Mouse (Mus musculus): Measurements from ENCODE around the gene Rnls. TPM values are rescaled to one million over a fixed set of nuclear protein-coding genes. Genes with fewer than 3 reads are reported as not detected.

Gene Rnls
- polyA plus RNA-seq, 1 experiment from 2014 or later: 10.0 TPM

DNA sequence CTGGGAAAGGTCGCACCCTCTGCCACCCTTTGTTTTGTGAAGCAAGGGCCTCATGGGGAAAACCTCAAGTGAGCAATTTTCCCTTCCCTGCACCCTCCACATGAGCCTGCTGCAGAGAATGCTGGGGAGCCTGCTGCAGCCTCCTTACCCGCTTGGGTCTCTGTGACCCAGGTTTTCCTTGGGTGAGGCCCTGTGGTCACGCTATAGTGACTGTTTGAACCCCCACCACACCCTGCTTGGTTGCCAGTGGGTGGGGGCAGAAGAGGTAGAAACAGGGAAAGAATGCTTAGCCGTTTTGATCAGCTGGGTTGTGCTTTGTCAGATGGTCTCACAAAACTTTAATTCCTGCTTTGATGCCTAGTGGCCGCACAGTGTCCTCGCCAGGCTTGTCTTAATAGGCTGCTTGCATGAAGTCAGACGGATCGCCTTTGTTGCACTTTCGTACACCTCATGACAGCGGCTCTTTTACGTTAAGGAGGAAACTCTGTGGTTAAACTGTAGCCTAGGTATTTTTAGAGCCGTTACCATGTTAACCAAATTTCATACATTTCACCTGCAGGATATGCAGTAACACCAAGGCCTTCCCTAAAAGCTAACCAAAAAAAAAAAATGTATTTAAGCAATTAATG, 169.4 kb downstream of the Rnls start:
- peaks cover 12% of the 10 kb centered on the region for H3K4me1 ChIP-seq (ENCODE audit: control insufficient read depth, insufficient read depth, low read depth, low read length)
- no peaks in the 10 kb centered on the region for H3K9me3 ChIP-seq (ENCODE audit: control insufficient read depth, low read length)
- no peak overlapping the region for H3K9ac ChIP-seq (ENCODE audit: low read depth, low read length)
- ATAC-seq: 0 out of 2 replicates have a peak, but pooled peaks have one; percentile 3
- 51% methylated on average over 12 of the region's 12 CpGs for WGBS
- no peak overlapping the region for H3K27ac ChIP-seq (ENCODE audit: low read depth, low read length)
- H3K4me3 ChIP-seq (ENCODE audit: low read length): no peak overlapping the region
- H3K36me3 ChIP-seq (ENCODE audit: control insufficient read depth, insufficient read depth, low read length): no peaks in the 10 kb centered on the region
- no peaks in the 10 kb centered on the region for H3K27me3 ChIP-seq (replicated peaks; ENCODE audit: control insufficient read depth, insufficient read depth, low read length)
- H3K4me2 ChIP-seq (ENCODE audit: low read length): no peak overlapping the region

DNA sequence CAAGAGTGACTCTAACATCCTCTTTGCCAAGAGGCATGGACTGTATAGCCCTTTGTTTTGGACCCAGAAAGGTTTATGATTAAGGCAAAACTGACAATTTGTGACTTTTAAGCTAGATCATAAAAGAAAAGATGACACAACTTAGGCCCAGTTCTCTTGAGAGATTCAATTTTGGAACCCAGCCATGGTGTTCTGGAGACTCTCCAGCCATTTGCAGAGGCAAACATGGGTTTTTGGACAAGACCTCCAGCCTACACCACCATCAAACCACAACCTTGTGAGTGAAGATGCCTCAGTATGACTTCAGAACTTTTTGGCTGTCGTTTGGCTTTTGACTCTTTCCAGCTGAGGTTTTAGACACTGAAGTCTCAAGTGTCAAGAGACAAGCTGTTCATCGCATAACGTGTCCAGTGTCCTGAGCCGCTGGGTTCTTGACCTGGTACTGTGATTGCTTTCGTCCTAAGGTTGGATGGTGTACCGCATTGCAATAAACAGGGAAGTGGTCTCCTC, 174.2 kb downstream of the Rnls start:
- WGBS: 90% methylated on average over 6 of the region's 6 CpGs

DNA sequence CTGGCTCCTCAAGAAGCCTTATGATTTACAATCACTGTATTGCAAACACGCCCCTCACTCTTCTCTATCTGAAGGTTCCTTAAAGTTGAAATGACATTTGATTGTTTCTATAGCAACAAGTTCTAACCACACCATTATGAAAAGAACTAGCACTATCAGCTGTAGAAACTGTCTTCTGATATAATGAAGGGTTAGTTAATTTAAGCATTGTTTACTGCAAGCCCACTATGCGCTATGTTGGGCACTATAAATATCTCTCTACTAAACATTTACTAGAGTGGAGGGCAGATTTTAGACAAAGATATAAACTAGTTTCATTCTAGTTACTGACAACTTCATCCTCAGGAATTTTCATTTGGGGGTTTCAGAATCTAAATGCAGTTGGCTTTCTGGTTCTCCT, 182.4 kb downstream of the Rnls start:
- 94% methylated on average over 2 of the region's 2 CpGs for WGBS
- Histone ChIP-seq H3K36me3 (ENCODE audit: control insufficient read depth, insufficient read depth, low read length) (no peaks in the 10 kb centered on the region), H3K9me3 (ENCODE audit: control insufficient read depth, low read length) (no peaks in the 10 kb centered on the region), H3K4me1 (ENCODE audit: control insufficient read depth, insufficient read depth, low read depth, low read length) (no peaks in the 10 kb centered on the region), H3K27me3 (replicated peaks; ENCODE audit: control insufficient read depth, insufficient read depth, low read length) (no peaks in the 10 kb centered on the region), H3K4me3 (ENCODE audit: low read length) (no peak overlapping the region), H3K9ac (ENCODE audit: low read depth, low read length) (no peak overlapping the region), H3K27ac (ENCODE audit: low read depth, low read length) (no peak overlapping the region), H3K4me2 (ENCODE audit: low read length) (no peak overlapping the region)
- ATAC-seq: no peak

More for the DNA sequence above, 174.2 kb downstream of the Rnls start:
- no peak for ATAC-seq
- Histone ChIP-seq H3K4me3 (ENCODE audit: low read length) (no peak overlapping the region), H3K9me3 (ENCODE audit: control insufficient read depth, low read length) (no peaks in the 10 kb centered on the region), H3K27ac (ENCODE audit: low read depth, low read length) (no peak overlapping the region), H3K4me2 (ENCODE audit: low read length) (no peak overlapping the region), H3K36me3 (ENCODE audit: control insufficient read depth, insufficient read depth, low read length) (no peaks in the 10 kb centered on the region), H3K9ac (ENCODE audit: low read depth, low read length) (no peak overlapping the region), H3K27me3 (replicated peaks; ENCODE audit: control insufficient read depth, insufficient read depth, low read length) (no peaks in the 10 kb centered on the region), H3K4me1 (ENCODE audit: control insufficient read depth, insufficient read depth, low read depth, low read length) (no peaks in the 10 kb centered on the region)

DNA sequence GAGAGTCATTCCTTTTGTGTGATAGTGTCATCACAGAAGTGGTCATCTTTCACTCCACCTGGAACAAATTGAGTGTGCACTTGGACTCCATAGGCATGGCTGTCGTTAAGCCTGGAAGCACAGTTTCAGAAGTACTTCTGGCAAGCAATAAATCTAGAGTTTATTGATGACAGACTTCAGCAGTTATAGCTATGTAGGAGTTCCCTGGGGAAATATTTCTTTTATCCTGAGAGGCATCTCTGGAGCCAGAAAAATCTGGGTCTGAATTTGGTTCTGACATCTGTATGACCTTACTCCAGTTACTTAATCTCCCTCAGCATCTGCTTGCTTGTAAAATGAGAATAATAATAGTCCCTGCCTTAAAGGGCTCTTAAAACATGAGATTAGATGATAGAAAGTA, 184.1 kb downstream of the Rnls start:
- Histone ChIP-seq H3K36me3 (ENCODE audit: control insufficient read depth, insufficient read depth, low read length) (no peaks in the 10 kb centered on the region), H3K4me2 (ENCODE audit: low read length) (no peak overlapping the region), H3K4me3 (ENCODE audit: low read length) (no peak overlapping the region), H3K9me3 (ENCODE audit: control insufficient read depth, low read length) (no peaks in the 10 kb centered on the region), H3K27ac (ENCODE audit: low read depth, low read length) (no peak overlapping the region), H3K9ac (ENCODE audit: low read depth, low read length) (no peak overlapping the region), H3K27me3 (replicated peaks; ENCODE audit: control insufficient read depth, insufficient read depth, low read length) (no peaks in the 10 kb centered on the region), H3K4me1 (ENCODE audit: control insufficient read depth, insufficient read depth, low read depth, low read length) (no peaks in the 10 kb centered on the region)
- no peak for ATAC-seq
- 80% methylated on average over 1 of the region's 1 CpGs for WGBS

DNA sequence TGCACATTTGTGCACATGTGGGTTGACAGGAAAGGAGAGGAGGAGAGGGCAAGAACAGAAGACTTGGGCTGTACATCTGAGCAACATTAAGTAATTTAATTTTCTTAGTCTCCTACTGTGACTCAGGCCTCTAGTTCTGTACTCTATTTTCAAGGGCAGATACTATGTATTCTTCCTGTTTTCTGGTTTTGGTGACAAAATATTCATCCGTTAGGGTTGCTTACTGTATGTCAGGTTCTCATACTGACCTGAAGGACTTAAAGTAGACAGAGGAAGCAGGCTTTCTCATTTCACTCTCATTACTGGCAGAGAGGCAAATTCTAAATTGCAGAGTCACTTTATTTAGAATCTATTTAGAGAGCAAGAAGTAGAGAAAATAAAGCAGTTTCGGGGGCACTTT, 186.7 kb downstream of the Rnls start:
- no peak overlapping the region for H3K27ac ChIP-seq (ENCODE audit: low read depth, low read length)
- H3K4me3 ChIP-seq (ENCODE audit: low read length): no peak overlapping the region
- H3K4me1 ChIP-seq (ENCODE audit: control insufficient read depth, insufficient read depth, low read depth, low read length): no peaks in the 10 kb centered on the region
- 85% methylated on average over 2 of the region's 2 CpGs for WGBS
- H3K9ac ChIP-seq (ENCODE audit: low read depth, low read length): no peak overlapping the region
- no peak overlapping the region for H3K4me2 ChIP-seq (ENCODE audit: low read length)
- no peaks in the 10 kb centered on the region for H3K36me3 ChIP-seq (ENCODE audit: control insufficient read depth, insufficient read depth, low read length)
- no peaks in the 10 kb centered on the region for H3K27me3 ChIP-seq (replicated peaks; ENCODE audit: control insufficient read depth, insufficient read depth, low read length)
- no peaks in the 10 kb centered on the region for H3K9me3 ChIP-seq (ENCODE audit: control insufficient read depth, low read length)
- no peak for ATAC-seq

- no peak for ATAC-seq
- H3K9me3 ChIP-seq (ENCODE audit: control insufficient read depth, low read length): no peaks in the 10 kb centered on the region
- H3K4me3 ChIP-seq (ENCODE audit: low read length): no peak overlapping the region
- no peaks in the 10 kb centered on the region for H3K36me3 ChIP-seq (ENCODE audit: control insufficient read depth, insufficient read depth, low read length)
- H3K9ac ChIP-seq (ENCODE audit: low read depth, low read length): no peak overlapping the region
- no peak overlapping the region for H3K4me2 ChIP-seq (ENCODE audit: low read length)
- WGBS: 81% methylated on average over 6 of the region's 6 CpGs
- H3K4me1 ChIP-seq (ENCODE audit: control insufficient read depth, insufficient read depth, low read depth, low read length): no peaks in the 10 kb centered on the region
- H3K27ac ChIP-seq (ENCODE audit: low read depth, low read length): no peak overlapping the region
- H3K27me3 ChIP-seq (replicated peaks; ENCODE audit: control insufficient read depth, insufficient read depth, low read length): no peaks in the 10 kb centered on the region
Observed at GRCm38 (mm10) chr19:33202422-33202821, 189.7 kb downstream of the Rnls start.

GRCm38 (mm10) chr19:33201181-33201580, 190.9 kb downstream of the Rnls start:
- Histone ChIP-seq H3K27ac (ENCODE audit: low read depth, low read length) (no peak overlapping the region), H3K4me1 (ENCODE audit: control insufficient read depth, insufficient read depth, low read depth, low read length) (no peaks in the 10 kb centered on the region), H3K4me3 (ENCODE audit: low read length) (no peak overlapping the region), H3K9ac (ENCODE audit: low read depth, low read length) (no peak overlapping the region), H3K27me3 (replicated peaks; ENCODE audit: control insufficient read depth, insufficient read depth, low read length) (no peaks in the 10 kb centered on the region), H3K36me3 (ENCODE audit: control insufficient read depth, insufficient read depth, low read length) (no peaks in the 10 kb centered on the region), H3K9me3 (ENCODE audit: control insufficient read depth, low read length) (no peaks in the 10 kb centered on the region), H3K4me2 (ENCODE audit: low read length) (no peak overlapping the region)
- WGBS: 77% methylated on average over 4 of the region's 4 CpGs
- no peak for ATAC-seq

DNA sequence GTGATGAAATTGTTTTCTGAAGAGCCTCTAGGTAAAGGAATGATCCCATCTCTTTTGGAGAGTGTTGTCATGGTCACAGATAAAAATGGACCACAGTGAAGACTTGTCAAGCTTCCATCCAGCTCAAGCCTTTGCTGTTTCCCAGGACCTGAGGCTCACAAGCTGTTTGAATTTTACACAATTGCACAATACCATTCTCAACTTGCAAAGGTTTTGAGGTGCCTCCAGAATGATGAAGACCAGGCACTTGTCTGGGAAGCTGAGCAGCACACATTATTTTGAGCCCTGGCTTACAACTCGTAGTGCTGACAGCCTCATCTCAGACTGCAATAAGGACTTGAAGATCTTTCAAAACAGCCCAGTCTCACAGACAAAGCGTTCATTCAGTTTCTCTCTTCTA, 200.0 kb downstream of the Rnls start:
- no peak overlapping the region for H3K9ac ChIP-seq (ENCODE audit: low read depth, low read length)
- WGBS: 64% methylated on average over 2 of the region's 2 CpGs
- H3K36me3 ChIP-seq (ENCODE audit: control insufficient read depth, insufficient read depth, low read length): no peaks in the 10 kb centered on the region

GRCm38 (mm10) chr19:33188766-33189165, 203.3 kb downstream of the Rnls start:
- H3K27ac ChIP-seq (ENCODE audit: low read depth, low read length): no peak overlapping the region
- no peak overlapping the region for H3K9ac ChIP-seq (ENCODE audit: low read depth, low read length)
- H3K9me3 ChIP-seq (ENCODE audit: control insufficient read depth, low read length): no peaks in the 10 kb centered on the region
- no peaks in the 10 kb centered on the region for H3K27me3 ChIP-seq (replicated peaks; ENCODE audit: control insufficient read depth, insufficient read depth, low read length)
- H3K4me2 ChIP-seq (ENCODE audit: low read length): no peak overlapping the region
- H3K4me3 ChIP-seq (ENCODE audit: low read length): no peak overlapping the region
- 85% methylated on average over 1 of the region's 1 CpGs for WGBS
- no peaks in the 10 kb centered on the region for H3K36me3 ChIP-seq (ENCODE audit: control insufficient read depth, insufficient read depth, low read length)
- no peaks in the 10 kb centered on the region for H3K4me1 ChIP-seq (ENCODE audit: control insufficient read depth, insufficient read depth, low read depth, low read length)
- ATAC-seq: no peak

More for the DNA sequence above, 200.0 kb downstream of the Rnls start:
- no peak overlapping the region for H3K4me2 ChIP-seq (ENCODE audit: low read length)
- H3K9me3 ChIP-seq (ENCODE audit: control insufficient read depth, low read length): no peaks in the 10 kb centered on the region
- H3K4me3 ChIP-seq (ENCODE audit: low read length): no peak overlapping the region
- ATAC-seq: no peak
- H3K4me1 ChIP-seq (ENCODE audit: control insufficient read depth, insufficient read depth, low read depth, low read length): no peaks in the 10 kb centered on the region
- no peaks in the 10 kb centered on the region for H3K27me3 ChIP-seq (replicated peaks; ENCODE audit: control insufficient read depth, insufficient read depth, low read length)
- H3K27ac ChIP-seq (ENCODE audit: low read depth, low read length): no peak overlapping the region

Data from hindbrain, embryonic 16.5 days (tissue).